Mouse (Mus musculus): Measurements from ENCODE around the gene Nme1. TPM values are rescaled to one million over a fixed set of nuclear protein-coding genes. Genes with fewer than 3 reads are reported as not detected.

Gene Nme1
- polyA plus RNA-seq, 1 experiment from 2014 or later = 172 TPM

GRCm38 (mm10) chr11:93911603-93912002 lies 56.7 kb downstream of the Nme1 start:
- H3K4me1 ChIP-seq = no peaks in the 10 kb centered on the region
- no peak overlapping the region for H3K9ac ChIP-seq
- no peak overlapping the region for H3K4me3 ChIP-seq (replicated peaks)
- H3K27me3 ChIP-seq = no peaks in the 10 kb centered on the region
- peaks cover 85% of the 10 kb centered on the region for H3K36me3 ChIP-seq
- no peak overlapping the region for H3K4me2 ChIP-seq
- H3K27ac ChIP-seq = no peak overlapping the region
- no peaks in the 10 kb centered on the region for H3K9me3 ChIP-seq (replicated peaks)
- no peak for ATAC-seq (replicated peaks; ENCODE audit: low FRiP score)
- WGBS = 88% methylated on average over 3 of the region's 3 CpGs

DNA sequence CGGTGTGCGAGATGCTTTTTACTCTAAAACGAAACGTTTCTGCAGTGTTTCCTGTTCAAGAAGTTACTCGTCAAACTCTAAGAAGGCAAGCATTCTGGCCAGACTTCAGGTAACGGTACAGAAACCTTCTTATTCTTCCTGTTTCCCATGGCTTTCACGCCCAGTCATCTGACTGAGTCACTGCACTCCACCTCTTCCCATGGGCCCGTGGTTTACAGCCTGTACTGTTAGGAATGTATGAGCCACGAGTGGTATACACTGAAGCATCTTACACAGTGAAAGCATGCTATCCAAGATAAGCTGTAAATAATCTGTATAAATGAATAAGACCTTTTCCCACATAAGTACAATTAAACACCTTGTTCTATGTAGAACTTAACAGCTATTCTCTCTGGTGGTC lies 59.5 kb downstream of the Nme1 start:
- peaks cover 81% of the 10 kb centered on the region for H3K36me3 ChIP-seq
- ATAC-seq (replicated peaks; ENCODE audit: low FRiP score) = no peak

DNA sequence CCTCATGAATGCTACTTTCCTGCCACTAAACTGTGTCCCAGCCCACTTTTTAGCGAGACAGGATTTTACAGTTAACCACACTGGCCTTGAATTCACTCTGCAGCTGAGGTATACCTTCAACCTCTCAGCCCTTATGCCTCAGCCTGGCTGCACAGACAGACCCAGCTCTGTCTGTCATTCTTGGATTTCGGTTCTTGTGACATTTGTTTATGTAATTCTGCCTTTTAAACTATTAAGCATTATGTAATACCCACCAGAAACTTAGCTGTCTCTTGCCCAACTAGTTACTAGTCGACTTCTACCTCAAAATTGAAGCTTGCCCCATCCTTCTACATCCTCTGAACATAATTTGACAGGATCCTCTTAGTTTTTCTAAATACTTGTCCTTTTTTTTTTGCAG lies 60.5 kb downstream of the Nme1 start:
- H3K4me3 ChIP-seq (replicated peaks) = no peak overlapping the region
- H3K9me3 ChIP-seq (replicated peaks) = no peaks in the 10 kb centered on the region
- H3K4me2 ChIP-seq = no peak overlapping the region
- WGBS = 88% methylated on average over 3 of the region's 3 CpGs
- no peak overlapping the region for H3K27ac ChIP-seq
- no peak overlapping the region for H3K9ac ChIP-seq
- H3K27me3 ChIP-seq = no peaks in the 10 kb centered on the region
- H3K4me1 ChIP-seq = no peaks in the 10 kb centered on the region
- H3K36me3 ChIP-seq = peaks cover 76% of the 10 kb centered on the region
- no peak for ATAC-seq (replicated peaks; ENCODE audit: low FRiP score)

More for the DNA sequence above, 59.5 kb downstream of the Nme1 start:
- Histone ChIP-seq H3K27me3 (no peaks in the 10 kb centered on the region), H3K27ac (no peak overlapping the region), H3K9ac (no peak overlapping the region), H3K9me3 (replicated peaks) (no peaks in the 10 kb centered on the region), H3K4me1 (no peaks in the 10 kb centered on the region), H3K4me2 (no peak overlapping the region), H3K4me3 (replicated peaks) (no peak overlapping the region)
- WGBS = 89% methylated on average over 9 of the region's 9 CpGs

Other genes with a start within 250 kb of the Nme1 start
- 29.1 and 30.5 TPM in 2 replicates for gene Utp18, start 82.8 kb downstream of the Nme1 start, polyA plus RNA-seq (2015; fragmentation: Nextera tagmentation; extraction: Ambion mirVana)
- gene Mbtd1, start 82.7 kb downstream of the Nme1 start, polyA plus RNA-seq (2015; fragmentation: Nextera tagmentation; extraction: Ambion mirVana) = 33.3 and 43.0 TPM in 2 replicates
- 262 and 314 TPM in 2 replicates for gene Nme2, start 12.3 kb downstream of the Nme1 start, polyA plus RNA-seq (2015; fragmentation: Nextera tagmentation; extraction: Ambion mirVana)
- gene Gm20390, start 228 bp downstream of the Nme1 start, polyA plus RNA-seq (2015; fragmentation: Nextera tagmentation; extraction: Ambion mirVana) = 462 and 483 TPM in 2 replicates
- gene Spag9, start 27.6 kb upstream of the Nme1 start, polyA plus RNA-seq (2015; fragmentation: Nextera tagmentation; extraction: Ambion mirVana) = 35.1 and 37.2 TPM in 2 replicates
- gene Tob1, start 242.9 kb upstream of the Nme1 start, polyA plus RNA-seq (2015; fragmentation: Nextera tagmentation; extraction: Ambion mirVana) = 36.6 and 40.8 TPM in 2 replicates

Measured in kidney, embryonic 15.5 days (tissue).